Mouse (Mus musculus): ENCODE measurements at regions not wholly inside any gene's neighbourhood (a gene's known extent, or its start where the extent isn't known, plus 50 kb on each side); places are given as distances from the start of the nearest gene placed in this dataset.

DNA sequence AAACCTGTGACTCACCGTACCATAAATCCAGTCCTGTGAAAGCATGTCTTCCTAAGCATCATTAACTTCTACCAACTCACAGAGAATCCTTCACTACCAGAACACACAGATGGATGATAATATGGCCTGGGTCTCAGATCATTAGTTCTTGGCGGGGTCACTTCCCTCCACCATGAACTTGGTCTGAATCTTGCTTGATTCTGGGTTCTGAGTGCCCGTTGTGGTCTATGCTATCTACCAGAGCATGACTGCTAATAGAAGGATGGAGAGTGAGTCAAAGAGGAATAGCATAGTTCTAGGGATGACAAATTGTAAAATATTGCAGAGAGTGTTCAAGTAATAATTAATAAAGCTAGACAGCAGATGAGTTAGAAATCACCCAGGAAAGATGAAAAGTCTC, 221.3 kb upstream of the Mki67 start:
- ATAC-seq (replicated peaks; ENCODE audit: insufficient number of reproducible peaks, low FRiP score, low TSS enrichment, poor library complexity, severe bottlenecking): no peak

- ATAC-seq (replicated peaks; ENCODE audit: insufficient number of reproducible peaks, low FRiP score, low TSS enrichment, poor library complexity, severe bottlenecking): no peak
Observed at GRCm38 (mm10) chr7:135939341-135939740, 223.2 kb upstream of the Mki67 start.

- no peak for ATAC-seq (replicated peaks; ENCODE audit: insufficient number of reproducible peaks, low FRiP score, low TSS enrichment, poor library complexity, severe bottlenecking)
Observed at GRCm38 (mm10) chr7:135942826-135943225, 226.7 kb upstream of the Mki67 start.

GRCm38 (mm10) chr7:135946071-135946646, 230.0 kb upstream of the Mki67 start:
- no peak for ATAC-seq (replicated peaks; ENCODE audit: insufficient number of reproducible peaks, low FRiP score, low TSS enrichment, poor library complexity, severe bottlenecking)

DNA sequence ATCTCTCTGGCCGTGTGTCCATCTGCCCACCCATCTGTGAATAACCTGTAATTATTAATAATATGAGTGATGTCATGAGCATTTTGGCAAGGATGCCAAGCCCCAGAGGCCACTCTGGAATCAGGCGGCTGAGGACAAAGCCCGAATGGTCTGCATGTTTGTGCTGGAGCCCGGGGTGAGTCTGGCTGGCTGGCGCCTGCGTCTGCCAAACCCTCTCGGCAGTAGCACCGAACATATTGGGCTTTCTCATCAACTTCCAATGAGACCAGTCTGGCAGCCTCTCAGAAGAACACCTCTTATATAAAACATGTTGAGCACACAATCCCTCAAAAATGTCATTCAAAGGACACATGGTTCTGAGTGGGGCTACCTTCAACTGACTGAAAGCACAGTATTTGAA, 244.9 kb upstream of the Mki67 start:
- ATAC-seq (replicated peaks; ENCODE audit: insufficient number of reproducible peaks, low FRiP score, low TSS enrichment, poor library complexity, severe bottlenecking): no peak

DNA sequence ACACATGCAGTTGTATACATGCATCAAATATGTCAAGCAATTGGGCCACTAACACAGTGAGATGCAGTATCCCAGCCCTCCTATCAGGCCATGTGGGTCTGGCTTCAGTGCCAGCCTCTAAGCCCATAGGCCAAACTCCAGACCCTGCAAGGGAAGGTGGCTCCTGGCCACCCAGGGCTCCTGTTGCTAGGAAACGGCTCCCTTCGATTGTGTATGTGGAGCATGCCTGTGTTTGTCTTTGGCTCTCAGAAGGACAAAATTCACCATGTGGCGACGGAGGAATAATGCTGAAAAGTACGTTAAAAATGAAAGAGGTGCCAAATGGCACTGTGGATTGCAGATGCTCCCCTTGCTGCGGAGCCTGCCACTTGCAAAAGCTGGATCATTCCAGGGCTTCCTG, 249.4 kb upstream of the Mki67 start:
- ATAC-seq (replicated peaks; ENCODE audit: insufficient number of reproducible peaks, low FRiP score, low TSS enrichment, poor library complexity, severe bottlenecking): no peak

DNA sequence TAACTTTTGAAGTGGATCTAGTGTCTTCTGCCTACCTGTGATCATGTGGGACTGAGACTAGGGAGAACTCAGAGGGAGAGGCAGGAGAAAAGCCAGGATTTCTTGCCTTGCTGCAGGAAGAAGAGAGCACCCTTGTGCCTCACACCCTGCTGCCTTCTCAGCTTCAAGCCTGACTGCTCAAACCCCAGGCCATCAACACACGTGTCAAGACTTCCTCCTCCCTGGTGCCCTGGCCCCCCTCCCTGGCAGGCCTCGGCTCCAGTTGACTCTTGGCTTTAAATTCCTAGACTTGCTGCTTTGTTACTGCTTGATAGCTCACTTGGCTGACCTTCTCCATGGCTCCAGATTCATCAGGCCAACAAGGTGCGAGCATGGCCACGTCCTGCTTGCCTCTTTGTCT, 250.1 kb upstream of the Mki67 start:
- ATAC-seq (replicated peaks; ENCODE audit: insufficient number of reproducible peaks, low FRiP score, low TSS enrichment, poor library complexity, severe bottlenecking): no peak

DNA sequence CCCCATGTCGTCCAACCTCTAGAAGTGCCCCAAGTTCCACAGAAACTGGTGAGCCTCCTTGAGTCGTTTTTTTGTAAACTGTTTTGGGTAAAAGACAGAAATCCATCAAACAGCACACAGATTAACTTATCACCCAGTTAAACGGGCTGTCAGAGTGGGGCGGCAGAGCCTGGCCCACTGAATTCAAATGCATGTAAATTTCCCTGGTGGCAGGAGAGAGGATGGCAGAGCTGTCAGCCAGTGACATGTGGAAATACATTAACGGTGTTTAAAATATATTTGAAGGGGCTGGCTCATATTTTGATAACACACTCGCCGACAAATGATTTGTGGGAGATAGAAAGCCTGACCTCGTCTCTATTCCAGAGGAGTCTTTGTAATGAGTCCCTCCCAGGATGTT, 252.5 kb upstream of the Mki67 start:
- ATAC-seq (replicated peaks; ENCODE audit: insufficient number of reproducible peaks, low FRiP score, low TSS enrichment, poor library complexity, severe bottlenecking): no peak

DNA sequence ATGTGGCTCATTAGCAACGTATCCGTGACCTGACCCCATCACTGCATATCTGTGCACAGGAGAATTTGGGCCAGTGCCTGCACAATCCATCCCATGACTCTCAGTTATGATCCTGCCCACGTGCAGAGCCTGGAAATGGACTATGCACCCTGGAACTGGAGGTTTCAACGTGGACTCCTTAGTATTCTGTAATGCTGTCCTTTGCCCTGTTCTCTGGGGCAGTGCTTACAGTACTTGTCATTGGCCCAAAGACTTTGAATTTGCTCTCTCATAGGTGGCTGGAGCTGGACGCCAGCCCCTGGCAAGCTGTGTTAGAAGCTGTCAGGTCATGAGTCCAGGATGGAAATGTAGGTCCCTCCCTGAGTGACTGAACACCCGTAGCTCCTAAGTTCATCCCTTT, 269.9 kb upstream of the Mki67 start:
- ATAC-seq (replicated peaks; ENCODE audit: insufficient number of reproducible peaks, low FRiP score, low TSS enrichment, poor library complexity, severe bottlenecking): no peak

DNA sequence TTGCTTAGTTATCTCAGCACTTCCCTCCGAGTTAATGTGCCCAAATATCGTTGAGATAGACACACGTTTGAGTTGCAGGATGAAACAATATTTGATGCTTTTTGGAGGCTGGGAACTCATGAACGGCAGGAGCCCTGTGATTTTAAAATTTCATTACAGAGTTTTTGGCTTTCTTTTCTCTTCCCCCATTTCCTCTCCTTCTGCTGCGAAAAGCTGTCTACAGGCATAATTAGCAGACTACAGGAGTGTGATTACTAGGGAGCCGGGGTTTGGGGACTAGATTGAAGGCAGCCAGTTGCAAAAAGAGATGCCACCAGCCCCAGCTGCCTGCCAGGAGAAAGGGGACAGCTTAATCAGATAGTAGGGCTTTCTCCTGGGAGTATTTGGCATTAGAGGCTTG, 274.2 kb upstream of the Mki67 start:
- no peak for ATAC-seq (replicated peaks; ENCODE audit: insufficient number of reproducible peaks, low FRiP score, low TSS enrichment, poor library complexity, severe bottlenecking)

- ATAC-seq (replicated peaks; ENCODE audit: insufficient number of reproducible peaks, low FRiP score, low TSS enrichment, poor library complexity, severe bottlenecking): no peak
Observed at GRCm38 (mm10) chr7:135996896-135997295, 280.7 kb upstream of the Mki67 start.

DNA sequence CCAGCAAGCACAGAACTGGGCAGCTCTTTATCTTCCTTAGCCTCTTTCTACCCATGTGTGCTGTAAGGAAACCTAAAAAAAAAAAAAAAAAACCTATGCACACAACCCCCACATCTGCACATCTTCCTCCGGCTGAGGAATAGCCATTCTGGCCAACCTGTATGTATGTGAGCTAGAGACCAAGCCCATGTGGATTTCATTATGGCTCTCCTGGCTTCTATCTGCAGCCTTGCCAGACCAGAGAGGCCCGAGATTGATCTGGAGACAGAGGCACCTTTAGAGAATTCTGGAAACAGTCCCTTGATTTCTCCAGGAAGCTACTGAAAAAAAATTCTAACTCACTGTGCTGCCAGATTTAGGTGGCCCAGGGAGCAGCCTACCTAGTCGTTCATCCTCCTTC, 281.5 kb upstream of the Mki67 start:
- ATAC-seq (replicated peaks; ENCODE audit: insufficient number of reproducible peaks, low FRiP score, low TSS enrichment, poor library complexity, severe bottlenecking): no peak

DNA sequence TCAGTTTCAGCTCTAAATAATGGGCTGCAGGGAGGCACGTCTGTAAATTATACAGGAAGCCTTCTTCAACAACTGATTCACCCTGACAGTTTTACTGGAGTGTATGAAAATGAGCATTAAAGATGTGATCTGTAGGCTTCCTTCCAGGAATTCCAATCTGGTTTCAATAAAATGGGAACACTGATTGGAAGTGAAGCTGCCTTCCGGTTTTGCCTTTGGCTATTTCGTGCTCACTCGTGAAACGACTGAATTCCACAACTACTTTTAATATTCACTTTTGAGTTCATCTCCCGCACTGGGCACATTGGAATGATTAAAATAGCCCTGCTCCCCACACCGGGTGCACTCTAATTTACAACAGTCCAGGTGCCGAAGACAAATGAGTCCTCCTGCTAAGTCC, 286.2 kb upstream of the Mki67 start:
- ATAC-seq (replicated peaks; ENCODE audit: insufficient number of reproducible peaks, low FRiP score, low TSS enrichment, poor library complexity, severe bottlenecking): no peak

- ATAC-seq (replicated peaks; ENCODE audit: insufficient number of reproducible peaks, low FRiP score, low TSS enrichment, poor library complexity, severe bottlenecking): no peak
Observed at GRCm38 (mm10) chr7:136003291-136003690, 287.1 kb upstream of the Mki67 start.

- no peak for ATAC-seq (replicated peaks; ENCODE audit: insufficient number of reproducible peaks, low FRiP score, low TSS enrichment, poor library complexity, severe bottlenecking)
Observed at GRCm38 (mm10) chr7:136007796-136008455, 291.8 kb upstream of the Mki67 start.

GRCm38 (mm10) chr7:136008486-136008885, 292.3 kb upstream of the Mki67 start:
- ATAC-seq (replicated peaks; ENCODE audit: insufficient number of reproducible peaks, low FRiP score, low TSS enrichment, poor library complexity, severe bottlenecking): no peak

- ATAC-seq (replicated peaks; ENCODE audit: insufficient number of reproducible peaks, low FRiP score, low TSS enrichment, poor library complexity, severe bottlenecking): no peak
Observed at GRCm38 (mm10) chr7:136010013-136010412, 293.9 kb upstream of the Mki67 start.

DNA sequence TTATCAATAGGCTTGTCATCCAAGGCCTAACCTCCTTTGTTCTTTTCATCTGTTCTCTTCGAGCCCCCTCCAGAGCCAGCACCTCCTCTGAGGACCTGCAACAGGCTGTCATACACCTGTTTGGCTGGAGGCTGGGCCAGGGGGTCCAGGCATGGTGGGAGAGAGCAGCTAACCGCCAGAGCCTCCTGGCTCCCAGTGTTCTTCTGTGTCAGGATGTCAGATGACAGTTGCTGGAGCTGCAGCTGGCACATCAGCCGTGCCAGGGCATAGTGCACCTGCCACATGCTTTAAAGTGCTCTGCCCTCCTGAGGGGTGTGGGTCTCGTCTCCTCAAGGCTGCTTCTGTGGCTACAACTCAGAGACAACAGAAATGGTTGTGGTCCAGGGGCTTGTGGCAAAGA, 298.5 kb upstream of the Mki67 start:
- ATAC-seq (replicated peaks; ENCODE audit: insufficient number of reproducible peaks, low FRiP score, low TSS enrichment, poor library complexity, severe bottlenecking): 0 out of 2 replicates have a peak, but pooled peaks have one; percentile 17

- ATAC-seq (replicated peaks; ENCODE audit: insufficient number of reproducible peaks, low FRiP score, low TSS enrichment, poor library complexity, severe bottlenecking): no peak
Observed at GRCm38 (mm10) chr7:136016918-136017317, 300.8 kb upstream of the Mki67 start.

DNA sequence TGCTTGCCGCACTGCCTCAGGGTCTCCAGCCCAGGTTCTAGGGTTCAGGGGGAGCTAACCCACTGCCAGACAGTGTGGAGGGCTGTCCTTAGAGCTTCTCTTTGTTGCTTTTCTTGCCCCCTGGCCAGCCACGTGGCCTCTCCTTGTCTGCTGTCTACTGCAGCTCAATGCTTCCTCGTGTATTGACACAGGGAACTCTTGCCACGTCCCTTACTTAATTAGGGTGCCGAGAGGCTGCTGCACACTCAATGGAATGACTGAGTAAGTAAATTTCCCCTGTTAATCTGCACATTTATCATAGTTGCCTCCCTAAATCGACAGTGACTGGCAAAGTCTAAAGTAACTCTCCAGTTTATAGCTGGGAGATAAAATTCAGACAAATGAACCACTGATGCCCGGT, 304.4 kb upstream of the Mki67 start:
- no peak for ATAC-seq (replicated peaks; ENCODE audit: insufficient number of reproducible peaks, low FRiP score, low TSS enrichment, poor library complexity, severe bottlenecking)

DNA sequence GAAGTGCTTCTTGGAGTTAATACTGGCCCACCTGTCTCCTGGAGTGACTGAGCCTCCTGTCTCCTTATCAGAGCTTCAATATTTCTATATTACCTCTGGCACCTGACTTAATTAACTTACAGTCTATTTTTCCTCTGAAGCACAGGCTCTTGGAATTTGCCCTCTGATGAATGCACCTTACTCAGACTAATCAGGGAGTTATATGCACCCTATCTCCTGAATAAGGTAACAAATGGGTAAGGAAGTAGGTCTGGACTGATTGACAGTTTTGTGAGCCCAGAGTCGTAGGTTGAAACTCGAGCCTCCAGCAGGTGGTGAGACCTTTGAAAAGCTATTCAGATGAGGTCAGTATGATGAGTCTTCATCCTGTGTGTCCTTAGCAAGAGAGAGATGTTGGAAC, 304.9 kb upstream of the Mki67 start:
- ATAC-seq (replicated peaks; ENCODE audit: insufficient number of reproducible peaks, low FRiP score, low TSS enrichment, poor library complexity, severe bottlenecking): no peak
